In the genomic region with DNA sequence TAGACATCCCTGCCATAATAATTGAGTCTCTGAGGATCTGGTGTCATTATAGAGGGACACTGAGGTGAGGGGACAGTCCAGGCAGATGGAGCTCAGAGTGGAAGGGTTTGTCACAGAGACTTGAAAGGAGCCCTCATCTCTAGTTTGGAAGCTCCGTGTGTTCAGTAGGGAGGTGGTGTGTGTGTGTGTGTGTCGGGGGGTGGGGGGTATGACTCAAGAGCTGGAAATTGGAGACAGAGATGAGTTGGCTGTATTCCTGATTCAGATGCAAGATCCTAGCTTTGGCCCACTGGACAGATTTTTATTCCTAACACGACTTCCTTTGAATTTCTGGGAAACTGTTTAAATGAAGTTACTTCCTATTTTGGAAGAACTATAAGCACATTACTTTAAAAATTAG, we compare ENCODE assay signal across 17 mouse cellular contexts. TPM values are rescaled to one million over a fixed set of nuclear protein-coding genes. Genes with fewer than 3 reads are reported as not detected.
DNase-seq lines count a peak whose midpoint lies in the region; ATAC-seq and TF ChIP-seq lines count a peak whose summit lies in the region.
"Had no signal": no experiment of that assay in that cellular context is flagged by ENCODE, and none has a peak within 500 bp of the region (broad histone marks: within the 10 kb centered on the region; RNA-seq: fewer than 3 reads in every experiment).

No protein-coding gene starts in this region.

- WGBS in stomach, embryonic 14.5 days, result 50% methylated on average over 3 of the region's 3 CpGs
- WGBS in stomach, postnatal 0 days, result 51% methylated on average over 3 of the region's 3 CpGs
- WGBS in intestine, embryonic 16.5 days, result 60% methylated on average over 3 of the region's 3 CpGs

- no peaks in the 10 kb centered on the region for H3K9me3 ChIP-seq in stomach, embryonic 14.5 days (ENCODE audit: control insufficient read depth, low read depth, low read length)
- H3K9me3 ChIP-seq in stomach, postnatal 0 days (ENCODE audit: control insufficient read depth, low read length), result no peaks in the 10 kb centered on the region
- no peaks in the 10 kb centered on the region for H3K9me3 ChIP-seq in intestine, embryonic 16.5 days (ENCODE audit: control insufficient read depth, low read length)
- H3K9me3 ChIP-seq: G1E; liver, embryonic 13.5 days; midbrain, embryonic 10.5 days had no signal

- no peak overlapping the region for H3K4me2 ChIP-seq in stomach, embryonic 14.5 days (replicated peaks; ENCODE audit: low read depth, low read length)
- H3K4me2 ChIP-seq in stomach, postnatal 0 days (replicated peaks; ENCODE audit: low read depth), result no peak overlapping the region
- H3K4me2 ChIP-seq in intestine, embryonic 16.5 days (ENCODE audit: low read depth, low read length), result no peak overlapping the region
- H3K4me2 ChIP-seq: liver, embryonic 13.5 days had no signal

- H3K36me3 ChIP-seq in stomach, embryonic 14.5 days (ENCODE audit: control insufficient read depth, insufficient read depth, low read length), result no peaks in the 10 kb centered on the region
- no peaks in the 10 kb centered on the region for H3K36me3 ChIP-seq in stomach, postnatal 0 days (ENCODE audit: control insufficient read depth, insufficient read depth, low read length)
- no peaks in the 10 kb centered on the region for H3K36me3 ChIP-seq in intestine, embryonic 16.5 days (ENCODE audit: control insufficient read depth, insufficient read depth, low read length)
- H3K36me3 ChIP-seq: liver, embryonic 13.5 days; midbrain, embryonic 10.5 days had no signal

- ATAC-seq in stomach, embryonic 14.5 days (ENCODE audit: insufficient number of reproducible peaks, insufficient read depth, low FRiP score, low read depth), result no peak
- no peak for ATAC-seq in stomach, postnatal 0 days (ENCODE audit: low FRiP score, low TSS enrichment)
- ATAC-seq in intestine, embryonic 16.5 days, result no peak
- ATAC-seq: forebrain, embryonic 14.5 days had no signal

- no peaks in the 10 kb centered on the region for H3K27me3 ChIP-seq in stomach, embryonic 14.5 days (ENCODE audit: control insufficient read depth, insufficient read depth, low read length)
- no peaks in the 10 kb centered on the region for H3K27me3 ChIP-seq in stomach, postnatal 0 days (ENCODE audit: control insufficient read depth, insufficient read depth, low read length)
- no peaks in the 10 kb centered on the region for H3K27me3 ChIP-seq in intestine, embryonic 16.5 days (replicated peaks; ENCODE audit: control insufficient read depth, insufficient read depth, low read length)
- H3K27me3 ChIP-seq: liver, embryonic 13.5 days had no signal

- DNase-seq in gastrocnemius, adult 18-20 months (ENCODE audit: low spot score), result peak; percentile 13
- no peak for DNase-seq in gastrocnemius, postnatal 4 days (ENCODE audit: low spot score in 2 of 2)
- DNase-seq in stomach, postnatal 0 days (ENCODE audit: low spot score), result no peak
- DNase-seq in left cerebral cortex, postnatal 14 days (ENCODE audit: low spot score in 2 of 2), result no peak
- no peak for DNase-seq in layer of hippocampus, adult 11-12 months (ENCODE audit: low spot score)
- DNase-seq: adrenal gland, postnatal 10 days; liver, embryonic 13.5 days; right cerebral cortex, adult 18-20 months; spleen, adult 18-20 months; thymus, postnatal 4 days had no signal

- peaks cover 26% of the 10 kb centered on the region for H3K4me1 ChIP-seq in stomach, embryonic 14.5 days (ENCODE audit: control insufficient read depth, insufficient read depth, low read length)
- H3K4me1 ChIP-seq in stomach, postnatal 0 days (replicated peaks; ENCODE audit: control insufficient read depth, insufficient read depth), result no peaks in the 10 kb centered on the region
- H3K4me1 ChIP-seq in intestine, embryonic 16.5 days (ENCODE audit: control insufficient read depth, insufficient read depth, low read length), result 0 out of 2 replicates have a peak, but pooled peaks cover 9% of the 10 kb centered on the region
- H3K4me1 ChIP-seq: liver, embryonic 13.5 days had no signal

- peak overlapping the region; percentile 59; the same call in 1 of the 2 replicates for H3K27ac ChIP-seq in stomach, embryonic 14.5 days (ENCODE audit: low read length)
- H3K27ac ChIP-seq in stomach, postnatal 0 days (replicated peaks), result no peak overlapping the region
- peak overlapping the region; percentile 23; the same call in 1 of the 2 replicates for H3K27ac ChIP-seq in intestine, embryonic 16.5 days (ENCODE audit: low read length)
- H3K27ac ChIP-seq: kidney, postnatal 0 days; liver, embryonic 13.5 days; midbrain, embryonic 10.5 days had no signal

- no peak for TF ChIP-seq EP300 in stomach, postnatal 0 days (optimal IDR thresholded peaks at IDR 0.05)

- H3K4me3 ChIP-seq in stomach, embryonic 14.5 days (ENCODE audit: low read depth, low read length), result no peak overlapping the region
- H3K4me3 ChIP-seq in stomach, postnatal 0 days (ENCODE audit: low read depth, low read length), result no peak overlapping the region
- H3K4me3 ChIP-seq in intestine, embryonic 16.5 days (ENCODE audit: low read length), result no peak overlapping the region
- H3K4me3 ChIP-seq: liver, embryonic 13.5 days; midbrain, embryonic 10.5 days had no signal

- intact Hi-C loops in left cerebral cortex, postnatal 14 days (cut with DNase I), result no loop called here

- H3K9ac ChIP-seq in stomach, embryonic 14.5 days (replicated peaks; ENCODE audit: low read depth, low read length), result no peak overlapping the region
- no peak overlapping the region for H3K9ac ChIP-seq in stomach, postnatal 0 days (ENCODE audit: low read length)
- H3K9ac ChIP-seq in intestine, embryonic 16.5 days (ENCODE audit: low read depth, low read length), result no peak overlapping the region
- H3K9ac ChIP-seq: liver, embryonic 13.5 days had no signal

- TF ChIP-seq CTCF in stomach, postnatal 0 days (IDR thresholded peaks at IDR 0.05; ENCODE audit: low read depth), result no peak

RNA-seq across cellular contexts. Expression of a gene that starts 56.1 kb away (rescaled TPM):
- total RNA-seq in gastrocnemius, adult 18-20 months (2021), result 1 to 10 TPM; 1.2 to 1.3 TPM
- 10 to 100 TPM; 59.6 to 70.9 TPM for total RNA-seq in gastrocnemius, postnatal 4 days (2021)
- 66.1 and 70.1 TPM in 2 replicates for polyA plus RNA-seq in stomach, embryonic 14.5 days (2014; fragmentation: Nextera tagmentation; extraction: Ambion mirVana)
- polyA plus RNA-seq in stomach, postnatal 0 days (2015; fragmentation: Nextera tagmentation; extraction: Ambion mirVana), result 18.5 and 20.2 TPM in 2 replicates
- polyA plus RNA-seq in intestine, embryonic 16.5 days (2015; fragmentation: Nextera tagmentation; extraction: Ambion mirVana), result 34.1 and 38.0 TPM in 2 replicates
- total RNA-seq in left cerebral cortex, postnatal 14 days (2021), result under 1 TPM; 0.55 to 0.64 TPM
- total RNA-seq: hematopoietic stem cell, adult 5-6 weeks had no signal
- polyA plus RNA-seq: G1E had no signal

Comparison
In these comparisons a context has a peak if more than half of its experiments do, and no peak if none do; other contexts are left out.
1. RNA of a gene that starts 56.1 kb away (total RNA-seq): 59.6 to 70.9 TPM in gastrocnemius, postnatal 4 days; 1.2 to 1.3 TPM in gastrocnemius, adult 18-20 months and 0.55 to 0.64 TPM in left cerebral cortex, postnatal 14 days; every median in the first group is over 10 times any median in the second.